18 mouse cellular contexts compared by ENCODE assay signal in genomic region chr5:108266990-108267389, GRCm38 (mm10).
"Had no signal": no experiment of that assay in that cellular context is flagged by ENCODE, and none has a peak within 500 bp of the region (broad histone marks: within the 10 kb centered on the region; RNA-seq: fewer than 3 reads in every experiment).

No protein-coding gene starts in this region.

- H3K36me3 ChIP-seq: intestine, embryonic 15.5 days; lung, embryonic 15.5 days; midbrain, embryonic 12.5 days; midbrain, embryonic 15.5 days; neural tube, embryonic 13.5 days had no signal

- H3K9ac ChIP-seq: intestine, embryonic 15.5 days; lung, embryonic 15.5 days; midbrain, embryonic 12.5 days; neural tube, embryonic 13.5 days had no signal

- H3K4me3 ChIP-seq: intestine, embryonic 15.5 days; left cerebral cortex, adult 2 months; lung, embryonic 15.5 days; midbrain, embryonic 12.5 days; midbrain, embryonic 15.5 days; myocyte; neural tube, embryonic 13.5 days had no signal

- H3K27me3 ChIP-seq: intestine, embryonic 15.5 days; lung, embryonic 15.5 days; midbrain, embryonic 12.5 days; midbrain, embryonic 15.5 days; neural tube, embryonic 13.5 days had no signal

- H3K4me2 ChIP-seq: intestine, embryonic 15.5 days; midbrain, embryonic 12.5 days; midbrain, embryonic 15.5 days; neural tube, embryonic 13.5 days had no signal

- H3K9me3 ChIP-seq: intestine, embryonic 15.5 days; lung, embryonic 15.5 days; midbrain, embryonic 12.5 days; midbrain, embryonic 15.5 days; neural tube, embryonic 13.5 days had no signal

- H3K27ac ChIP-seq: intestine, embryonic 15.5 days; kidney, postnatal 0 days; left cerebral cortex, adult 2 months; lung, embryonic 15.5 days; midbrain, embryonic 12.5 days; midbrain, embryonic 15.5 days; neural tube, embryonic 13.5 days had no signal

- DNase-seq: kidney, adult 2 months; kidney, postnatal 25 days; layer of hippocampus, postnatal 36 days; lung, adult 18-20 months; lung, postnatal 10 days; lung, postnatal 4 days; retina, postnatal 1 day; right cerebral cortex, postnatal 25 days; thymus, adult 18-20 months; thymus, postnatal 4 days had no signal

- ATAC-seq: intestine, embryonic 15.5 days; midbrain, embryonic 15.5 days had no signal
